ENCODE assay signal across 15 mouse cellular contexts in genomic region chr11:88548832-88549528, GRCm38 (mm10).
DNase-seq lines count a peak whose midpoint lies in the region; ATAC-seq and TF ChIP-seq lines count a peak whose summit lies in the region.
"Had no signal": no experiment of that assay in that cellular context is flagged by ENCODE, and none has a peak within 500 bp of the region (broad histone marks: within the 10 kb centered on the region; RNA-seq: fewer than 3 reads in every experiment).

No protein-coding gene starts in this region.

- no peak for ATAC-seq in kidney, embryonic 15.5 days (replicated peaks; ENCODE audit: low FRiP score)

- no peak overlapping the region for H3K9ac ChIP-seq in kidney, embryonic 15.5 days
- H3K9ac ChIP-seq in ES-E14 (ENCODE audit: insufficient read depth, low read depth, low read length, poor library complexity, severe bottlenecking) = no peak overlapping the region
- H3K9ac ChIP-seq: limb, embryonic 15.5 days; lung, embryonic 15.5 days had no signal

- H3K4me2 ChIP-seq in kidney, embryonic 15.5 days = no peak overlapping the region
- H3K4me2 ChIP-seq: limb, embryonic 15.5 days; lung, embryonic 15.5 days had no signal

- no peaks in the 10 kb centered on the region for H3K27me3 ChIP-seq in kidney, embryonic 15.5 days
- H3K27me3 ChIP-seq in limb, embryonic 10.5 days (ENCODE audit: low read depth, poor library complexity, severe bottlenecking) = no peaks in the 10 kb centered on the region
- H3K27me3 ChIP-seq: limb, embryonic 15.5 days; lung, embryonic 15.5 days had no signal

- H3K27ac ChIP-seq in kidney, embryonic 15.5 days = peak overlapping the region; percentile 64
- peak overlapping the region; percentile 15 for H3K27ac ChIP-seq in ES-E14 (ENCODE audit: insufficient read depth, low read depth, low read length, poor library complexity, severe bottlenecking)
- peak overlapping the region; percentile 11; the same call in 1 of the 2 replicates for H3K27ac ChIP-seq in limb, embryonic 10.5 days
- H3K27ac ChIP-seq: limb, embryonic 15.5 days; lung, embryonic 15.5 days had no signal

- DNase-seq in adrenal gland, postnatal 10 days = peak; percentile 50
- no peak for DNase-seq in adrenal gland, adult 18-20 months (ENCODE audit: low spot score in 2 of 2)
- no peak for DNase-seq in kidney, adult 18-20 months
- DNase-seq in ES-E14 (ENCODE audit: low read depth, low spot score) = no peak
- DNase-seq in limb, embryonic 10.5 days (ENCODE audit: low spot score) = no peak
- no peak for DNase-seq in gastrocnemius, postnatal 36 days
- DNase-seq in Muller cell, postnatal 12 days (ENCODE audit: inconsistent ontology term) = no peak
- DNase-seq: adrenal gland, adult 8-10 months; kidney, postnatal 10 days; layer of hippocampus, postnatal 36 days; right cerebral cortex, postnatal 25 days had no signal

- H3K9me3 ChIP-seq in kidney, embryonic 15.5 days (replicated peaks) = no peaks in the 10 kb centered on the region
- no peaks in the 10 kb centered on the region for H3K9me3 ChIP-seq in ES-E14 (ENCODE audit: control insufficient read depth, insufficient read depth, low read depth, low read length)
- H3K9me3 ChIP-seq in limb, embryonic 10.5 days (replicated peaks) = no peaks in the 10 kb centered on the region
- H3K9me3 ChIP-seq: limb, embryonic 15.5 days; lung, embryonic 15.5 days had no signal

- in situ Hi-C loops in ES-E14 (cut with MboI; ENCODE audit: low sequenced_read_pairs in 2 of 2, unreplicated experiment in 2 of 2) = no loop called here

- intact Hi-C loops in gastrocnemius, postnatal 36 days (cut with DNase I) = no loop called here

- no peak overlapping the region for H3K4me3 ChIP-seq in kidney, embryonic 15.5 days (replicated peaks)
- H3K4me3 ChIP-seq in ES-E14 (ENCODE audit: insufficient read depth in 1 of 2, low read depth in 1 of 2, low read length in 2 of 2, poor library complexity in 1 of 2, severe bottlenecking in 1 of 2) = peak overlapping the region; percentile 11 to 21; a peak in 2 of 4 replicates
- no peak overlapping the region for H3K4me3 ChIP-seq in limb, embryonic 10.5 days
- H3K4me3 ChIP-seq: erythroblast, embryonic 14.5 days; limb, embryonic 15.5 days; lung, embryonic 15.5 days had no signal

- no peaks in the 10 kb centered on the region for H3K36me3 ChIP-seq in kidney, embryonic 15.5 days
- H3K36me3 ChIP-seq in ES-E14 (ENCODE audit: control insufficient read depth, insufficient read depth, low read length, poor library complexity, severe bottlenecking) = no peaks in the 10 kb centered on the region
- H3K36me3 ChIP-seq in limb, embryonic 10.5 days = no peaks in the 10 kb centered on the region
- H3K36me3 ChIP-seq: limb, embryonic 15.5 days; lung, embryonic 15.5 days had no signal

- peaks cover 88% of the 10 kb centered on the region for H3K4me1 ChIP-seq in kidney, embryonic 15.5 days
- peaks cover 34 to 59% of the 10 kb centered on the region in 2 experiments for H3K4me1 ChIP-seq in ES-E14 (ENCODE audit: control insufficient read depth in 2 of 2, insufficient read depth in 2 of 2, low read length in 2 of 2, poor library complexity in 1 of 2)
- peaks cover 85% of the 10 kb centered on the region for H3K4me1 ChIP-seq in limb, embryonic 10.5 days

- WGBS in kidney, embryonic 15.5 days = 75% methylated on average over 6 of the region's 6 CpGs
- 86% methylated on average over 6 of the region's 6 CpGs for WGBS in limb, embryonic 10.5 days

TF ChIP-seq in ES-E14, 5 proteins besides CTCF, POLR2A, EP300 and RAD21:
- TF ChIP-seq MAFK (IDR thresholded peaks at IDR 0.05; ENCODE audit: insufficient read depth, low read depth, low read length) (no peak), ZC3H11A (IDR thresholded peaks at IDR 0.05; ENCODE audit: borderline replicate concordance, low read depth, low read length) (no peak)

Comparison
In these comparisons a context has a peak if more than half of its experiments do, and no peak if none do; other contexts are left out.
1. H3K27ac ChIP-seq: peak in every context shown above with its lines; median percentile 64 in kidney, embryonic 15.5 days; 15 in ES-E14; 11 in limb, embryonic 10.5 days.
2. H3K4me3 ChIP-seq: peak in ES-E14 (2 of 2); none in kidney, embryonic 15.5 days (single experiment) and limb, embryonic 10.5 days (single experiment).